Mouse (Mus musculus) CD4-positive, CD25-positive, alpha-beta regulatory T cell, adult 4 months (primary cell): ENCODE data around the gene Mcu. TPM values are rescaled to one million over a fixed set of nuclear protein-coding genes. Genes with fewer than 3 reads are reported as not detected.

Experiments
- ATAC-seq: one replicate; pipeline ENCODE4 v1.8.0; 2017
- polyA plus RNA-seq, 2 experiments: library from polyadenylated mRNA; unstranded; fragments of 100-300 nt; shearing (Covaris generic); gene quantifications; one replicate each; pipeline ENCODE4 v1.2.1; 2017

The Mcu gene
- polyA plus RNA-seq, 2 experiments from 2014 or later, result 21.6 to 23.7 TPM

DNA sequence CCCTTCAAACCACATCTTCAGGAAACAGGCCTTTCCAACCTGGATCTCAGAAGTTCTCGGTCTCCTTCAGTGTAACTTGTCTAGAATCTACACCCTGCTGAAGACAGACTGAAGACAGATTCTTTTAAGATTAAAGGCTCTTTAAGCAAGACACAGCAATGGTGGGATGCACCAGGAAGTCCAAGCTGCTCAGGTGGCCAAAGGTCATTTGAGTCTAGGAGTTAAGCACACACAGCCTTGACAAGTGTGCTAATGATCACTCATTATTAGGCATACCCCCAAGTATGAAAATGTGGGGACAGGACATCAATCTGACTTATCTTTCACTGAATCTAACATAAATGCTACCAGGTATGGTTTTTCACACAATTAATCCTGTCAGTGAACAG is 47.0 kb downstream of the Mcu start:
- ATAC-seq, result peak; percentile 50

DNA sequence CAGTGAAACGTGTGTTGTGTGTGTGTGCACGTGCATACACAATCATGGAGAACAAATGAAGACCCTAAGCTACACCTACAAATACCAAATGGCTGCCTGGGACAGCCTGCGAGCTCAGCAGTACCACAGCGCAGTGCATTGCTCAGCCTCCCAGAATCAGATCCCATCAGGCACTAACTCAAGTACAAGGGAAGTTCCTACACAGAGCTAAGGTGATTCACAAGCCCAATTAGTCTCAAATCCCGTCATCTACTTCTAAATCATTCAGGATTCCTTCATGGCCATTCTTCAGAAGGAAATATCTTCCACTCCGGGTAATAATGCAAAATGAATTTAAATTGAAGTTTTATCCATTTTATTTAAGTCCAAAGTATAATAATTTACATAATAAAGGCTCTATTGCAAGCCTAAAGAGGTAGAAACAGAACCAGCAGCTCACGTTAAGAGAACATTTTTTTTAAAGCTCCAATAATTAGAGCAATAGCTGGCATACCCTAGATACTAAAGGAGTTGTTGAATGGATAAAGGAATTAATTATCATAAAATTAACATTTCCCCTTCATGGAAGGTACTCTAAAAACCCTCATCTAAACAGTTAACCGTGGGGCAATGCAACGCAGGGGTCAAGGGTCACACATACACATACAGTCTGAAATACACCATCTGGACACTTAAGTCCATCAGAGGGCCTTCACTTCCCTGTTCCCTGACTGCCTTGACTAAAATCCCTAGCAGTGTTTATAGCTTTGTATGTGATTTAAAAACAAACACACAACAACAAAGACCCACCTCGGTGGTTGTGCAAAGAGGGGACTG is 47.6 kb downstream of the Mcu start:
- ATAC-seq, result no peak

DNA sequence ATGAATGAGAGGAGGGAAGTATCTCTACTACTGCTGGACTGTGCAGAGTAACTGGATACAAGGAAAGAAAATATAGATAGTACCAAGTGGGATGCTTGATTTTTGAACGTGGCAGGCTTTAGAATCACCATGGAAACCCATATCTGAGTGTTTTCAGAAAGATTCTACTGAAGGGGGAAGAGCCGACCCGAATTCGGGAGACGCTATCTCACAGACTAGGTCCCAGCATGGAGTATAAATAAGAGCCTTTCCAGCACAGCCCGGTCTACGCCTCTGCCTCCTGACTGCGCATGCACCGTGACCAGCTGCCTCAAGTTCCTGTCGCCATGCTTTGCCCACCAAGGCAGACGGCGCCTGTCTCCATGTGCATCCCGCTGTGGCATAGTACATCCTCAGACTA is 49.5 kb downstream of the Mcu start:
- ATAC-seq, result no peak

DNA sequence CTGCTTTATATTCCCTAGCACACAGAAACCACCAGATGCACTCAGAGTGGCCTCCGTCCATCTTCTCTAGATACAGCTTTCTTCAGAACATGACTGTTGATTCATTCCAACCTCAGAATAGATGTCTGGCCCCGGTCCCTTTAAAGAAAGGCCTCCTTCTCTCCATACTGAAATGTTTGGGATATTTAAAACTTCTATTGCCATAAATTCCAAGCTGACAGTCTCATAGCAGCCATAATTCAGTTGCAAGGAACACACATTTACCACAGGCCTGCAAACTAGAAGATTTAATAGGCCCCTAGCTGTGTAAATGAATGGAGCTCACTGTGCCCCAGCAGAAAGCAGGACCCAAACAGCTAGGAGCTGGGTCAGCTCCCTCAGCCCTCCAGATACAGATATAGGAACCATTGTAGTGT is 50.5 kb downstream of the Mcu start:
- no peak for ATAC-seq

DNA sequence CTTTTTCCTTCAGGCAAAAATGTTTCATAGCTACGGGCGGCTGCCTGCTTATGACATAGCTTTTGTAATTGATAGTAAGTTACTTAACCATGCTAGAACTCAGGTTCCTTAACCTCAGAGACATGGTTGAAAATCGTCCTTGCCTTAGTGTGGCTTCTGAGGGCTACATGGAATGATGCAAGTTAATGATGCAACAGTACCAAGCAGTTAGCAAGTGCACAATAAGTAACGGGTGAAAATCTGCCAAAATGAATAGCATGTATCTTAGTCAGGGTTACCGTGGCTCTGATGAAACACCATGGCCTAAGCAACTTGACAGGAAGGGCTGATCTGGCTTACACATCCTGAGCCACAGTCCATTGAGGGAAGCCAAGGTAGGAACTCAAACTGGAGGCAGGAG is 51.9 kb downstream of the Mcu start:
- no peak for ATAC-seq

DNA sequence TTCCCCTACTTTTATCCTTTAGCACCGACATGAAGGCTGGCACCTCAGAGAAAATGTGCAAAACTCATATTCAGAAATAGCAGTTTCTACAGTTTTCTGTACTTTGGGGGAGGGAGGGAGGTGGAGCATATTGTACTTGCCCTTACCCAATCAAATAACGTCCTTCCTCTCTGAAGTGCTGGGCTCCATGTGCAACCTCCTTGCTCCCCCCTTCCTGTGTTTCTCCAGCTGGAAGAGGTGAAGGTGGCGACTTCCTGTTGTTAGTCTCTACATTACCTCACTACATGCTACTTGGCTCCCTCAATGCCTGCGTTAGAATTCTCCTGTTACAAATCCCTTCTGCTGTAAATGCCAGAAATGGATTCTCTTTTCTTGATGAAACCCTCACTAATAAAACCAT is 54.0 kb downstream of the Mcu start:
- ATAC-seq, result peak; percentile 70

DNA sequence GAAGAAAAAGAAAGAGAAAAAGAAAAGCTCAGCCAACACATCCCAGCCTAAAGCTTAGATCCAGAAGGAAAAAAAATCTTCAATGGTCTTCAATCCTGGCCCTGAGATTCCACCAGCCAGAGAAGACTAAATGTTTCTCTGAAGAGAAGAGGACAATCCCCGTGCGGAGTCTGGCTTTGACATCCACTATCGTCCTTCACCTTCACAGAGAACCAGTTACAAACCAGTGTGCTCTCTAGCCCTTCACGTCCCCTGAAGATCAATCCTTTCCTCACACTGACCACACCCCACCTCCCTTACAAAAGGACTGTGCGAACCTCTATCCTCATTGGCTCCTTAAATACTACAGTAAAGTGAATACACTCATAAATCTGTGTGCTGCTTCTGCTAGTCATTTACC is 56.4 kb downstream of the Mcu start:
- no peak for ATAC-seq

DNA sequence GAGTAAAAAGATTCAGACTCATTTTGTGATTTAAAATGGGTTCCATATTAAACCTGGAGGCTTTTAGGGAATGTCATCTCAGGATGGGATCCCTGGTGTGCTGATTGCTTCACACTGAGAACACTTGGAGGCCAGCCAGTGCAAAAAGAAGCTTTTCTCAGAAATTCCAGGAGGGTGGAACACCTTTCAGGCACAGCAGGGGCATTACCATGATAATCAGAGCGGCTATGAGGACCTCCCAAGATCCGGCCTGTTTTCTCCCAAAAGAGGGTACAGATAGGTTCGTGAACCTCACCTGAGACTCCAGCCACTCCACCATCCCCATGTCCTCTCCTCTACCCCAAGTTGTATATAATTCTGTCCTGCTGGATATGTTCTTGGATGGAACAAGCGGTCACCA is 57.9 kb downstream of the Mcu start:
- no peak for ATAC-seq

DNA sequence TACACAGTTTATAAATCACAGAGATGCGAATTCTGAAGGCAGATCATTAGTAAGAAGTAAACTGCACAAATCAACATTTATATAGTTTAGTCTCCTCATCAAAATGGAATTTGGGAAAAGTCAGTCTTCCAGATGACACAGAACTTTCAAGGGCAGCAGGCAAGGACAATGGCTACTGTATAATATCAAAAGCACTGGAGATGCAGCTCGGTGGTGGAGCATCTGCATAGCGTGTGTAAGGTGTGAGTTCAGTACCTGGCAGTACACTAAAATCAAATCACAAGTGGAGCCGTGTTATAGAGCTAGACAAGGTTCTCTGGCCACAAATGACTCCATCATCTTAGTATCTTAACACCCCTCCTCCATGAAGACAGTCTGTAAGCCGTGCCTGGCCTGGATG is 58.3 kb downstream of the Mcu start:
- no peak for ATAC-seq

DNA sequence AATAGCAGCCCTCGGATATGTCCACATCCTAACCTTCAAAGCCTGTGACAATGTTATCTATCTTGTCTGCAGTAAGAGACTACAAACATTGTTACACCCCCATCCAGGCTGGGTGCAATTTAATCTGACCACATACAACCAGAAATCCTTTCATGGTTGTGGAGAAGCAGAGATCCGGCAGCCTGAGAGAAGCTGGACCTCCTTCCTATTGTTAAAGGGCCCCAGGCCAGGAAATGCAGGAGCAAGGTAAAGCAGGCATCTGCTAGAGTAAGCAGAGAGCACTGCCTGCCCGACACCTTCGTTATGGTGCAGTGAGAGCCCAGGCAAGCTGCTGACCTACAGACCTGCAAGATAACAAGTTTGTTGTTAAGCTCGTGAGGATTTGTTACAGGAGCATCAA is 60.0 kb downstream of the Mcu start:
- ATAC-seq, result no peak

DNA sequence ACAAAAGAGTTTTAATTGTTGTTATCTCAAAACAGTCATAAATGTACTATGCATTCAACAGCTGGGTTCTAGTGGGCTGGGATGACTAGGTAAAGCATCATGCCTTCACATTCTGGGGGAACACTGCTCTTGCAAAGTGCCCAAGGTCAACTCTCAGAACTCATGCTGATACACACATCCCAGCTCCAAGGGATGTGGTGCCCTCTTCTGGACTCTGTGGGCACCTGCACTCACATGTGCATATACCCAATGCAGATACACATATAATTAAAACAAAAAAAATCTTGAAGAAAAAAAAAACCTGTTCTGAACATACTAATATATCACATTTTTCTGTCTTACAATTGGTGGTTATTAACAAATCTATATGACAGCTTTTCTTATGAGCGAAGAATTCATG is 62.2 kb downstream of the Mcu start:
- no peak for ATAC-seq

DNA sequence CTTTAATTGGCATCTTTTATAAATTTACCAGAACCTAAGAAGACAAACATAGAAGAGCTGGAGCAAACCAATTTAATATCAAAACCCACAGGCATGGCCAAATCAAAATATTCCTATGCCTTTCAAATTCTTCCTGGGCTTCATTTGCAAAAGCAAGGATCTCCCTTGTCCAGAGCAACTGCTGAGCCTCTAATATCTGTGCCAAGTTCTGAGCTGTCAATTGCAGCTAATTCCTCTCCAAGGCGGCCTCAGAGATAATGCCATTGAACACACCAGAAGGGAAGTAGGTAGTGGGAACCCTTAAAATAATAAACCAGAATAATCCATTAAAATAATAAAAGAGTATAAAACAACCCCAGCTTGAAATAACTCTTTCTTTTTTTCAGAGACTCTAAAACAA is 64.0 kb downstream of the Mcu start:
- ATAC-seq, result no peak

DNA sequence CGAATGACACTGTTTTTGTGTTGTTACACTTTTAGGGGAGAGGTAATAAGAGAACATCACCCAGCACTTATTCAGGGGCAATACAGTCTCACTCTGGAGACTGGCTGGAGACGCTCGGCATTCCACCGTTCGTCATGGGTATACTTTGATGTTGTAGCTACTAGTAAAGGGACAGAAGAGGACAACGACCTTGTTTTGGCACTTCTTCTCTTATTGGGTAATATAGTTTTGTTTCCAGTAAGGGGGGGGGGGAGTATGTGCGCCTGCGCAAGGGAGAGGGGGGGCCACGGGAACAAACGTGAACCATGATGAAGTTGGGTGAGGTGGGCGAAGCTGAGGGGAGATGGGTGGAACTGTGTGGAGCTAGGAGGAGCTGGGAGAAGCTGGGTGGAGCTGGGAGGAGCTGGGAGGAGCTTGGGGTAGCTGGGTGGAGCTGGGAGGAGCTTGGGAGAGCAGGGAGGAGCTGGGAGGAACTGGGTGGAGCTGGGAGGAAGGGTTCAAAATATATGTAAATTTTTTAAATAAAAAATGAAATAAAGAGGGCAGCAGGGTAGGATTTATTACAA is 67.6 kb downstream of the Mcu start:
- ATAC-seq, result no peak

DNA sequence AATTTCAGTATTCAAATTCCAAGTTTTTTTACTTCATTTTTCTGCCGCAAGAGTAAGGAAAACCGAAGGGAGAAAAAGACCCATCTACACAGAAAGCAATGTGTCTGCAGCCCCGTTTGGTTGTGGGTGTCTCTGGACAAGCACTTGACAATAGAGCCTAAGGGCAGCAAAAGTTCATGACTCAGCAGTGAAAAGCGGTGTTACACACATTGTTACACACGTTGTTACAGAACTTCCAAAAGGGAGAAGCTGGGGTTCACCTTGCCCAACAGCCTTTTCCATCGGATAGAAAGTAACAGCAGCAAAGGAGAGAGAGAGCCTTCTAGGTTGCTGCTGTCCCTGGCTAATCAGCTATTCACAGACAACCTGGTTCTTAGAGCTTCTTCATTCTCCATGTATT is 68.3 kb downstream of the Mcu start:
- no peak for ATAC-seq

DNA sequence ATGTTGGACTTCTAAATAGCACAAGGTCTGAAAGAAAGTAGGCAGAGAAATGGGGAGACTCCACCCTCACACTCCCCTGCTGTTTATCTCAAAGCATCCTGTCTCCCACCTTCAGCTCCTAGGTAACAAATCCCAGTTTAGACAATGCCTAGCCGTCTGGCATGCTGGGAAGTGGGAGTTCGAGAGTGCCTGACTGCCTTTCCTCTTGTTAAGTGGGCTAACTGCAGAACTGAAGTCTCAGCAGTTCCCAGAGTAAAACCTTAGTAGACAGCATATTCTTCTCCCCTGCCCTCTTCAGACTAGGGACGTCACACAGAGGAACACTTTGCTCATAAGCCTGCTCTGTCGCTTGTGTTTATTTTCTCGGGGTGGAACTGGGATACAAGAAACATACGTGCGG is 69.1 kb downstream of the Mcu start:
- no peak for ATAC-seq

DNA sequence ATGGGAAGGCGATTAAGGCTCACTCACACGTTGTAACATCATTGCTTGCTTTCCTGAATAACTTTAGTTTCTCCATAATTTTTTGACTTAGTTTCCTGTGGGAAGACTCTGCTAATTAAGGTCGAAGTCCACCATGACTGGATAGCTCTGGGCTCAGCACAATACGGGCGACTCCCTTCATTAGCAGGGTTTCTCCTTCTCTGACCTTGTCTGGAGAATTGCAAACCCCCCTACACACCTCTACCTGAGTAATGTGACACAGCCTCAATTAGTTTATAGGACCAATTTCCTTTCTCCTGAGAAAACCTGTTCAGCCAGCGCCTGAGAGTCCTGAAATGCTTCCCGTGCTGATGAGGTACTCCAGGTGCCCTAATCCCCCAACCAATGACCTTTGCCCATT is 71.3 kb downstream of the Mcu start:
- ATAC-seq, result no peak

DNA sequence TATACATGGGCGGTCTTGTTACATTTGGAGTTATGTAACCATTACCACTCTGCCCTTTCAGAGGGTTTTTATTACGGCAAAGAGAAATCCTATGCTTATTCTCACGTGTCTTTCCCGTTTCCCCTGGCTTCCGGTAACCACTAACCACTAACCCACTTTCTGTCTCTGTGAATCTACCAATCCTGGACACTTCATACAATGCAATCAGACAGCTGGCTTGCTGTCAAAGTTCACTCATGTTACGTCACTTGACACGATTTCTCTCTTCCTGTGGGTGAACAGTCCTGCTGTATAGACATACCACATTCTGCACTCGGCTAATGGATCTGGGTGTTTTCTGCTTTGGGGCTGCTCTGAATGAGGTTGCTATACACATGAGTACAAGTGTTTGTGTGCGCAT is 73.1 kb downstream of the Mcu start:
- ATAC-seq, result no peak

DNA sequence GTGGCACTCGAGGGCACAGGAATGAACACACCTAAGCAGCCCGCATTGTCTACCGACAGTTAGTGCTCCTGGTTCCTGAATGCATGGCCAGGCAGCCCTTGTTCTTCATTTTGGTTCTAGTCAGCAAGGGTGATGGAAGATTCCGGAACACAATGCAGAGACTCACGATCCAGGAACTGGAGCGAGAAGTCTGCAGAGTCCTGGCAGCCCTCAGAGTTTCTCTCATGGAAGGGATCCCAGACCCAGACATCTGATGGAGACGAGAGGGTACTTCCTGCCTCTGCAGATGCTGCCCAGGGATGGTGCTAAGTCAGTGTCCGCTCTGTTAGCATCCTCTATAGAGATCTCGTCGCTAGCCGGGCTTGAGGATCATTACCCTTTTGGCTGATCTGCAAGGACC is 75.0 kb downstream of the Mcu start:
- ATAC-seq, result no peak

DNA sequence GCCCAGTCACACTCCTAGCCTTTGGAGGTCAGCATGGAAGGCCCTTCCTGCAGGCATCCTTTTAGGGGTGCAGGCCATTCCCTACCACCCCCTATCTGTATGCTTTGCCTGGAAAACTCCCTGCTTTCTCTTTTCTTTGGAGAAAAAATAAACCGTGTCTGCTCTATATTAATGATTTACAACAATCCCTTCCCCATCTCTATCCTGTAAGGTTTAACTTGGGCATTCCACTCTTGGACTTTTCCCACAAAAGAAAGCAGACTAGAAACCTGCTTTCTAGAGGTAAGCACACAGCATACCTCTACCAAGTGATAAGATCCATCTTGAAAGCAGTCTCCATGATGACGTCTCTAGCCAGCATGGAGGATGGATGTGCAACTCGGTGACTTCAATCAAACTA is 75.9 kb downstream of the Mcu start:
- no peak for ATAC-seq

DNA sequence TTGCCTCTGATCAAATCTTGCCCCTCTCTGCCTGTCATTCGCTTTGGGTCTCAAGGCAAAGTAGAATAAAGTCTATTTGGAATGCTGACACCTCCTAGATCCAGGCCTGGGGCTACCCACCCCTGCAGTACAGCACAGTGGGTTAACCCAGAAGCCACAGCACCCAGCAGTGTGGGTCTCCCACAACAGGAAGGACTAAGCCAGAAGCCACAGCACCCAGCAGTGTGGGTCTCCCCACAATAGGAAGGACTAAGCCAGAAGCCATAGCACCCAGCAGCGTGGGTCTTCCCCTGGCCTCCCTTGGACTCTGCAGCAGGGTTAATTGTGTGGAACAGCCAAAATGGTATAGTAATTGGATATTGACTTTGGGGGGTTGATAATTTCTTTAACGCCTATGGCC is 76.4 kb downstream of the Mcu start:
- peak; percentile 33 for ATAC-seq

DNA sequence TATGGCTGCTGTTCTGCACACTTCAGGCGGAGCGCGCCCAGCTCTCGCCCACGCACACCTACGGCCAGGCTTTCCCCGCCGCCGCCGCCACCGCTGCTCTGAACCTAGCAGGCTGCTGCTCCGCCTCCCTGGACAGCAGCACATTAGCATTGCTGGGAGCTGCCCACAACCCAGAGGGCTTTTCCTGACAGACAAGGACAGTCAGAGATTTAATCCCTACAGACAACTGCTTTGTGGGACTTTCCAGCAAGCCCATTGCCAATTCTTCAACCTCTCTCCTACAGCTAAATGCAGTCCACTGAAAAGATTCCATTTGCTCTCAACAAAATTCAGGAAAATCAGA is 77.0 kb downstream of the Mcu start:
- ATAC-seq, result peak; percentile 77

DNA sequence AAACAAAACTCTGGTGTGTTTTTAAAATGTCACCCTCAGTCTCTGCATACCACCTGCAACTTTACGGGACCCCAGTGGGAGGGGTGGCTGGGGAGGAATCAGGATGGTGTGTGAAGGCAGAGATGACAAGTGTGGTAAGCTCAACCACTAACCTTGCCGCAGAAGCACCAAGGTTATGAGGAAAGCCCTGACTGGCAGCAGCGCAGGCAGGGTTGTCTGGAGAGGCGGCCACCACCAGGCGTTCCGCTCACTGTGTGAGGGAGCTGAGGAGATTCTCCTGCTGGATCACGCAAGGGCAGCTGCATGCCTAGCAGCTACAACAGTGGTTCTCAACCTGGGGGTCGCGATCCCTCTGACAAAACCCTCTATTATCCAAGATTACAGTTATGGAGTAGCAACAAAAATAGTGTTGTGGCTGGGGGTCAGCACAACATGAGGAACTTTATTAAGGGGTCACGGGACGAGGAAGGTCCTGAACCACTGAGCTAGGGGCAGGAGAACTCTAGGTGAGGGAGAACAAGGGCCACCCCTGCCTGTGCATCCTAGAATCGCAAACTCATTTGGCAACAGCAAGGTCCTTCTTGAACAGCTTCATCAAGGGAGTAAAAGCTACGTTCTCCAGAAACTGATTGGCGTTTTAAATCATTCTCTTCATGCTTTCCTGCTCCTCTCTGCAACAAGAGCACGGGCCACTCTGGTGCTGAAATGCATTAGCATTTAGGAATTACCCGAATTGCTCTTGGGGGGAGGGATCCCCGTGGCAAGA is 77.5 kb downstream of the Mcu start:
- ATAC-seq, result no peak

DNA sequence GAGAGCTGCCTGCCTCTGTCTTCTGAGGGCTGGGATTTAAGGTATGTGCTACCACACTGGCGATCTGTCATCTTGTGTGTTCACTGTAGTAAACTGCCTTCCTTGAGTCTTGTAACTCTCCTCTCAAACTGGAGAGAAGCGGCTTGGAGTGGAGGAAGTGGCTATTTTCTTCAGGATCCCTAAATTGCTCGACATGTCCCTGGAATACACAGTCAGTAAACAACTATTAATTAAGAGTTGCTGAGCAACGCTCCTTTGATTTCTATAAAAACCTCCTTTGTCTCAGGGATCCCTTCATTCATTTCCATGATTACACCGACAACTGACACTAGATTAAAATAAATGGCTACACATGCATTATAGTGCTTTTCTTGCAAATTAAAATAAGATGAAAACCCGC is 78.4 kb downstream of the Mcu start:
- no peak for ATAC-seq

DNA sequence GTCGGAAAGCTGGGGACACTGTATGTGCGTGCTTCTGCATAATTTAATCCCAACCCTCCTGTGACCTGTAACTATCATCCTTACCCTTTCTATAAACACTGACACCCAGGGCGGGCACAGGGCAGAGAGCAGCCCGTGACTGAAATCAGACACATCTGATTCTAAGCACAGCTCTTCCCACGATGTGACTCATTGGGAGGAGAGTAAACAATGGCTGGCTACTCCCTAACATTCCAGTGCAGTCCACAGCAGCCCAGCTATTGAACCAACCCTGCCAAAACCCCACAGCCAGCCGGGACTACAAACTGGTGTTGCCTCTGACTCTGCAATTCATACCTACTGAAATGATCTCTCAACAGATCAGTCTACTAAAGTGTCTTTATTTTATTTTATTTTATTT is 78.9 kb downstream of the Mcu start:
- no peak for ATAC-seq
